15 mouse cellular contexts compared by ENCODE assay signal in the genomic region with DNA sequence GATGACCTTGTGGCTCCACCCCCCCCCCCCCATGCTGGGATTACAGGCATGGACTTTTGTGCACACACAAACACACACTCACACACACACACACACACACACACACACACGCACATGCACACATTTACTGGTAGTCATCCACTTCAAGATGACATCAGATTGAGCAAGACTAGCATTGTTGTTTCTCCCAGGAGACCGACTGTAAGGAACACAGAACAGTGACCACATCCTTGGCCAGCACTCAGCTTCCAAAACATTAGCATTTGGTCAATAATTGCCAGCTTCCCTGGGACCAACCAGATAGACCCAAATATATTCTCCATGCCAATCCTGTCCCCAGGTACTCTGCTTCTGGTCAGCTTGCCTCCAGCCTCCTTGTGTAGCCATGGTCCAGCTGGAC.
DNase-seq lines count a peak whose midpoint lies in the region; ATAC-seq and TF ChIP-seq lines count a peak whose summit lies in the region.
"Had no signal": no experiment of that assay in that cellular context is flagged by ENCODE, and none has a peak within 500 bp of the region (broad histone marks: within the 10 kb centered on the region; RNA-seq: fewer than 3 reads in every experiment).

No protein-coding gene starts in this region.

- H3K9ac ChIP-seq in lung, postnatal 0 days (replicated peaks; ENCODE audit: low read depth): no peak overlapping the region
- H3K9ac ChIP-seq: limb, embryonic 12.5 days; lung, embryonic 14.5 days; neural tube, embryonic 12.5 days had no signal

- H3K4me1 ChIP-seq in lung, postnatal 0 days (ENCODE audit: insufficient read depth, low read depth, low read length): no peaks in the 10 kb centered on the region
- H3K4me1 ChIP-seq: neural tube, embryonic 12.5 days had no signal

- ATAC-seq in lung, postnatal 0 days: peak; percentile 55
- no peak for ATAC-seq in CD4-positive, CD25-positive, alpha-beta regulatory T cell, adult 4 months

- no peak overlapping the region for H3K4me3 ChIP-seq in lung, postnatal 0 days (ENCODE audit: low read depth, low read length)
- H3K4me3 ChIP-seq: embryonic facial prominence, embryonic 10.5 days; limb, embryonic 12.5 days; neural tube, embryonic 12.5 days had no signal

- H3K27me3 ChIP-seq in lung, postnatal 0 days (replicated peaks; ENCODE audit: insufficient read depth, low read length): no peaks in the 10 kb centered on the region
- H3K27me3 ChIP-seq: limb, embryonic 12.5 days; neural tube, embryonic 12.5 days had no signal

- peak; percentile 52 for DNase-seq in gastrocnemius, adult 18-20 months (ENCODE audit: low spot score)
- DNase-seq in gastrocnemius, postnatal 14 days: no peak
- peak; percentile 66 for DNase-seq in lung, postnatal 0 days (ENCODE audit: low spot score)
- DNase-seq in lung, postnatal 14 days: no peak
- DNase-seq in heart, postnatal 25 days (ENCODE audit: low spot score): peak; percentile 14
- no peak for DNase-seq in cerebellum, adult 11 months
- DNase-seq in thymus, postnatal 14 days: no peak
- DNase-seq: B cell, adult 2 months; cerebellum, adult 9-11 months; lung, embryonic 14.5 days; midbrain, embryonic 14.5 days had no signal

- no peaks in the 10 kb centered on the region for H3K9me3 ChIP-seq in lung, postnatal 0 days (ENCODE audit: low read length)
- H3K9me3 ChIP-seq: embryonic facial prominence, embryonic 10.5 days; limb, embryonic 12.5 days; neural tube, embryonic 12.5 days had no signal

- no peak overlapping the region for H3K4me2 ChIP-seq in lung, postnatal 0 days (replicated peaks; ENCODE audit: low read depth, low read length)
- H3K4me2 ChIP-seq: limb, embryonic 12.5 days; lung, embryonic 14.5 days; neural tube, embryonic 12.5 days had no signal

- no peak for TF ChIP-seq EP300 in lung, postnatal 0 days (IDR thresholded peaks at IDR 0.05)

- intact Hi-C loops in gastrocnemius, postnatal 14 days (cut with DNase I; ENCODE audit: low total_unique reads): no loop called here
- intact Hi-C loops in heart, postnatal 25 days (cut with DNase I): no loop called here

- H3K27ac ChIP-seq in lung, postnatal 0 days (ENCODE audit: low read length): no peak overlapping the region
- H3K27ac ChIP-seq: embryonic facial prominence, embryonic 10.5 days; limb, embryonic 12.5 days; neural tube, embryonic 12.5 days had no signal

- no peak for TF ChIP-seq CTCF in lung, postnatal 0 days (IDR thresholded peaks at IDR 0.05)

- H3K36me3 ChIP-seq in lung, postnatal 0 days (ENCODE audit: insufficient read depth, low read length): no peaks in the 10 kb centered on the region
- H3K36me3 ChIP-seq: embryonic facial prominence, embryonic 10.5 days; limb, embryonic 12.5 days; neural tube, embryonic 12.5 days had no signal

- 49% methylated on average over 2 of the region's 2 CpGs for WGBS in lung, postnatal 0 days

Comparison
In these comparisons a context has a peak if more than half of its experiments do, and no peak if none do; other contexts are left out.
1. DNase-seq: peak in gastrocnemius, adult 18-20 months (single experiment), lung, postnatal 0 days (single experiment) and heart, postnatal 25 days (single experiment); none in gastrocnemius, postnatal 14 days (single experiment), lung, postnatal 14 days (single experiment), cerebellum, adult 11 months (single experiment) and thymus, postnatal 14 days (single experiment).